Mouse (Mus musculus) lung, postnatal 0 days (tissue): Measurements from ENCODE around the gene Dmxl2.

ENCODE experiments used
- CTCF ChIP-seq: IDR thresholded peaks from 2 replicates; pipeline ENCODE4 v1.5.1; 2016; ENCODE audit warnings: antibody characterized with exemption, mild to moderate bottlenecking
- EP300 ChIP-seq: IDR thresholded peaks from 2 replicates; pipeline ENCODE4 v1.6.1; 2016; ENCODE audit warnings: antibody characterized with exemption, mild to moderate bottlenecking, control low read depth

DNA sequence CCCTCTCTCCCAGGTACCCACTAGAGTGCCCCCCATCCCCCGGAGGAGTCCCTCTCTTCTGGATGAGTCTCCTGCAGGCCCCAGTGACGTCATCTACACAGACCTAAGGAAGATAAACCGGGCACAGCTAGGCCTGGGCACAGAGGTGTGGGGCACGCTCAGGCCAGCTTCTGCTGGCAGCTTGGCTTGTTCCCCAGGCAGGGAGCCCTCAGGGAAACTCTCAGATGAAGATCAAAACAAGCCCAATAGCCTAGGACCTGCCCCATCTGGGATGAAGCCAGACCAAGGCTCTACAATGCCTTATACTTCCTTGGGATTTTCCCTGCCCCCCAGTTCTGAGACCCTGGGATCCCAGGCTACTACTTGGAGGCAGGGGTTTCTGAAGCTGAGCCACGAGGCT is 39.4 kb upstream of the Dmxl2 start:
- TF ChIP-seq EP300 (no peak), CTCF (no peak)
